Mouse (Mus musculus) CH12.LX (cell line): Measurements from ENCODE around the gene Capn13. TPM values are rescaled to one million over a fixed set of nuclear protein-coding genes. Genes with fewer than 3 reads are reported as not detected.

Source experiments
- DNase-seq: peaks from one replicate; pipeline ENCODE4 v3.0.0-alpha.2; 2013; ENCODE audit errors: extremely low read depth
- H3K27ac ChIP-seq: 2 replicates; pipeline ENCODE4 v1.5.1; 2012; ENCODE audit warnings: low read depth, mild to moderate bottlenecking, control low read depth, moderate library complexity; ENCODE audit not compliant: insufficient read depth
- H3K27me3 ChIP-seq: replicated peaks from 2 replicates; pipeline ENCODE3; 2012; ENCODE audit warnings: inconsistent platforms
- H3K36me3 ChIP-seq, 2 experiments: replicated peaks in 1 of 2; 2 replicates each; pipeline versions ENCODE3 to v1.6.1; 2012; ENCODE audit warnings: inconsistent platforms in 1 of 2, low read length in 1 of 2, mild to moderate bottlenecking in 1 of 2, mixed read lengths in 1 of 2, moderate library complexity in 1 of 2; ENCODE audit not compliant: control insufficient read depth in 1 of 2, insufficient read depth in 1 of 2
- H3K4me1 ChIP-seq, 2 experiments: 2 replicates each; pipeline ENCODE4 v1.6.1; 2012; ENCODE audit warnings: inconsistent platforms in 1 of 2, moderate library complexity in 1 of 2; ENCODE audit not compliant: insufficient read depth in 2 of 2, control insufficient read depth in 1 of 2
- H3K4me2 ChIP-seq: 2 replicates; pipeline ENCODE4 v1.6.1; 2012; ENCODE audit warnings: low read depth, mild to moderate bottlenecking, control low read depth; ENCODE audit not compliant: poor library complexity, insufficient read depth, severe bottlenecking
- H3K4me3 ChIP-seq, 3 experiments: fragments of 150-350 bp in 1 of 3; sonication (generic) in 1 of 3; replicated peaks in 1 of 3; 2 replicates each; pipeline versions ENCODE3 to v1.5.1; 2011 to 2012; ENCODE audit warnings: low read depth in 2 of 3, low read length in 2 of 3, mild to moderate bottlenecking in 2 of 3, moderate library complexity in 2 of 3, control low read depth in 1 of 3, improper control_type of control experiment in 1 of 3, inconsistent platforms in 1 of 3, mixed read lengths in 1 of 3; ENCODE audit not compliant: poor library complexity in 1 of 3
- H3K79me2 ChIP-seq: replicated peaks from 2 replicates; pipeline ENCODE4 v1.6.1; 2012; ENCODE audit warnings: mild to moderate bottlenecking, moderate library complexity; ENCODE audit not compliant: control insufficient read depth, poor library complexity, insufficient read depth, severe bottlenecking; ENCODE audit errors: extremely low read depth
- H3K9ac ChIP-seq: 2 replicates; pipeline ENCODE4 v1.6.1; 2012; ENCODE audit warnings: low read depth, mild to moderate bottlenecking, control low read depth, moderate library complexity; ENCODE audit not compliant: insufficient read depth
- H3K9me3 ChIP-seq: replicated peaks from 2 replicates; pipeline ENCODE3; 2012; ENCODE audit warnings: low read length, inconsistent platforms, mixed read lengths
- CHD1 ChIP-seq: IDR thresholded peaks from 2 replicates; pipeline ENCODE4 v1.6.1; 2012; ENCODE audit warnings: low read depth, low read length, improper control_type of control experiment, inconsistent platforms
- CTCF ChIP-seq, 2 experiments: IDR thresholded peaks in 1 of 2; conservative IDR thresholded peaks in 1 of 2; 2 replicates each; pipeline ENCODE4 v1.5.1; 2011 to 2012; ENCODE audit warnings: low read depth in 2 of 2, low read length in 2 of 2, improper control_type of control experiment in 1 of 2, inconsistent platforms in 1 of 2, mild to moderate bottlenecking in 1 of 2, moderate library complexity in 1 of 2
- EP300 ChIP-seq: IDR thresholded peaks from 2 replicates; pipeline ENCODE4 v1.6.1; 2011; ENCODE audit warnings: low read length, improper control_type of control experiment
- IRF4 ChIP-seq: IDR thresholded peaks from 2 replicates; pipeline ENCODE4 v1.6.1; 2014; ENCODE audit warnings: low read depth, mild to moderate bottlenecking, inconsistent platforms, low read length, improper control_type of control experiment
- JUN ChIP-seq: IDR thresholded peaks from 2 replicates; pipeline ENCODE4 v1.6.1; 2011; ENCODE audit warnings: low read depth, mild to moderate bottlenecking, low read length, improper control_type of control experiment, moderate library complexity; ENCODE audit not compliant: insufficient read depth
- JUND ChIP-seq: conservative IDR thresholded peaks from 2 replicates; pipeline ENCODE4 v1.6.1; 2011; ENCODE audit warnings: low read depth, low read length, improper control_type of control experiment
- KAT2A ChIP-seq: IDR thresholded peaks from 2 replicates; pipeline ENCODE4 v1.6.1; 2012; ENCODE audit warnings: low read length, improper control_type of control experiment, inconsistent platforms; ENCODE audit not compliant: insufficient replicate concordance
- MAZ ChIP-seq: IDR thresholded peaks from 2 replicates; pipeline ENCODE4 v1.6.1; 2012; ENCODE audit warnings: low read depth, mild to moderate bottlenecking, inconsistent platforms, low read length, improper control_type of control experiment, moderate library complexity
- MXI1 ChIP-seq: IDR thresholded peaks from 2 replicates; pipeline ENCODE4 v1.6.1; 2011; ENCODE audit warnings: mild to moderate bottlenecking, low read depth, low read length, improper control_type of control experiment
- MYC ChIP-seq: IDR thresholded peaks from 2 replicates; pipeline ENCODE4 v1.6.1; 2011; ENCODE audit warnings: low read depth, mild to moderate bottlenecking, improper control_type of control experiment, low read length
- PAX5 ChIP-seq: IDR thresholded peaks from 2 replicates; pipeline ENCODE4 v1.6.1; 2012; ENCODE audit warnings: low read length, inconsistent platforms, mixed read lengths
- POLR2A ChIP-seq: IDR thresholded peaks from 2 replicates; pipeline ENCODE4 v1.6.1; 2011; ENCODE audit warnings: low read depth, mild to moderate bottlenecking, improper control_type of control experiment, low read length
- POLR2AphosphoS2 ChIP-seq: IDR thresholded peaks from 2 replicates; pipeline ENCODE4 v1.6.1; 2011; ENCODE audit warnings: low read depth, low read length, improper control_type of control experiment
- RCOR1 ChIP-seq: conservative IDR thresholded peaks from 2 replicates; pipeline ENCODE4 v1.6.1; 2012; ENCODE audit warnings: low read depth, mild to moderate bottlenecking, inconsistent platforms, low read length, improper control_type of control experiment
- TBP ChIP-seq: conservative IDR thresholded peaks from 2 replicates; pipeline ENCODE4 v1.6.1; 2011; ENCODE audit warnings: low read depth, low read length, improper control_type of control experiment
- UBTF ChIP-seq: IDR thresholded peaks from 2 replicates; pipeline ENCODE4 v1.6.1; 2012; ENCODE audit warnings: low read depth, mild to moderate bottlenecking, inconsistent platforms, low read length, improper control_type of control experiment, moderate library complexity
- USF1 ChIP-seq: IDR thresholded peaks from 2 replicates; pipeline ENCODE4 v1.6.1; 2014; ENCODE audit warnings: low read depth, mild to moderate bottlenecking, inconsistent platforms, low read length, improper control_type of control experiment
- USF2 ChIP-seq: conservative IDR thresholded peaks from 2 replicates; pipeline ENCODE4 v1.6.1; 2011; ENCODE audit warnings: low read depth, low read length, improper control_type of control experiment
- ZC3H11A ChIP-seq: IDR thresholded peaks from 2 replicates; pipeline ENCODE4 v1.6.1; 2012; ENCODE audit warnings: low read depth, mild to moderate bottlenecking, inconsistent platforms, low read length, improper control_type of control experiment
- ZMIZ1 ChIP-seq: IDR thresholded peaks from 2 replicates; pipeline ENCODE4 v1.6.1; 2012; ENCODE audit warnings: low read depth, mild to moderate bottlenecking, inconsistent platforms, low read length, improper control_type of control experiment
- ZNF384 ChIP-seq: IDR thresholded peaks from 2 replicates; pipeline ENCODE4 v1.6.1; 2012; ENCODE audit warnings: low read depth, low read length, improper control_type of control experiment, inconsistent platforms
- dilution Hi-C: fragments of 300-500 bp; cut with MboI; formaldehyde crosslinking; loops from 2 replicates; pipeline ENCODE4 v1.14.3; 2020; ENCODE audit warnings: low sequenced_read_pairs; ENCODE audit not compliant: extremely low pct_unique_long_range_greater_than_20kb, extremely low pct_ligation_motif_present
- in situ Hi-C: fragments of 300-500 bp; cut with MboI; formaldehyde crosslinking; loops from 3 replicates; pipeline ENCODE4 v1.14.3; 2019; ENCODE audit warnings: low sequenced_read_pairs, low pct_ligation_motif_present, low pct_unique_long_range_greater_than_20kb, mixed read lengths
- polyA plus RNA-seq: library from polyadenylated mRNA; unstranded; fragments of >175 nt; gene quantifications from 2 replicates; pipeline ENCODE4 v1.2.1, GENCODE M21; 2012; ENCODE audit warnings: low read depth; ENCODE audit not compliant: insufficient read length
- total RNA-seq, 2 experiments: library from RNA; depleted of rRNA; stranded (reverse); fragments of 300-350 nt in 1 of 2; fragments of >200 nt in 1 of 2; gene quantifications; 2 replicates each; pipeline ENCODE4 v1.2.3; 2012 to 2014

The Capn13 gene
- total and polyA plus RNA-seq, 3 experiments, result not detected

- Histone ChIP-seq H3K4me1 (peaks cover 3 to 6% of the 10 kb centered on the region in 2 experiments; a peak in 3 of 4 replicates), H3K4me2 (no peak overlapping the region), H3K79me2 (no peaks in the 10 kb centered on the region), H3K36me3 (no peaks in the 10 kb centered on the region), H3K9ac (no peak overlapping the region), H3K4me3 (no peak overlapping the region), H3K27ac (no peak overlapping the region), H3K27me3 (no peaks in the 10 kb centered on the region), H3K9me3 (peaks cover 2% of the 10 kb centered on the region)
- no peak for DNase-seq
- no peak for TF ChIP-seq POLR2A
- TF ChIP-seq MXI1, result no peak
- no peak for TF ChIP-seq JUN
- no peak for TF ChIP-seq POLR2AphosphoS2
- no peak for TF ChIP-seq UBTF
- no peak for TF ChIP-seq TBP
- no peak for TF ChIP-seq USF2
- TF ChIP-seq USF1, result no peak
- TF ChIP-seq EP300, result no peak
- TF ChIP-seq CHD1, result no peak
- no peak for TF ChIP-seq ZNF384
- TF ChIP-seq ZMIZ1, result no peak
- TF ChIP-seq MAZ, result no peak
- no peak for TF ChIP-seq ZC3H11A
- no peak for TF ChIP-seq RCOR1
- TF ChIP-seq JUND, result no peak
- TF ChIP-seq IRF4, result no peak
- no peak for TF ChIP-seq KAT2A
- dilution Hi-C loops (no loop called here), in situ Hi-C loops (loop anchor here (10.0 kb wide), 2 partner anchors 388 to 428 kb away; no protein-coding TSS in a partner anchor)
These were observed 107.4 kb downstream of the Capn13 start for GRCm38 (mm10) chr17:73293237-73293636.

GRCm38 (mm10) chr17:73284301-73284700 lies 116.4 kb downstream of the Capn13 start:
- H3K4me2 ChIP-seq, result no peak overlapping the region
- dilution Hi-C loops (no loop called here), in situ Hi-C loops (loop anchor here (5.0 kb wide), 1 partner anchor 92 kb away; no protein-coding TSS in a partner anchor)
- no peaks in the 10 kb centered on the region for H3K36me3 ChIP-seq
- H3K79me2 ChIP-seq, result no peaks in the 10 kb centered on the region
- H3K4me3 ChIP-seq, result no peak overlapping the region
- no peaks in the 10 kb centered on the region for H3K27me3 ChIP-seq
- H3K27ac ChIP-seq, result no peak overlapping the region
- H3K9ac ChIP-seq, result no peak overlapping the region
- peaks cover 9 to 37% of the 10 kb centered on the region in 2 experiments for H3K4me1 ChIP-seq
- H3K9me3 ChIP-seq, result no peaks in the 10 kb centered on the region
- TF ChIP-seq CTCF (conservative IDR thresholded peaks at IDR 0.05 in 1 of 2, IDR thresholded peaks at IDR 0.05 in 1 of 2; ENCODE audit: low read depth in 2 of 2, low read length in 2 of 2) (no peak), PAX5 (no peak), ZNF384 (no peak), MYC (no peak), JUN (no peak), JUND (no peak)
- TF ChIP-seq, all 38 proteins: peak for 0
- DNase-seq, result no peak
